Mouse (Mus musculus): ENCODE measurements at regions not wholly inside any gene's neighbourhood (a gene's known extent, or its start where the extent isn't known, plus 50 kb on each side); places are given as distances from the start of the nearest gene placed in this dataset.

DNA sequence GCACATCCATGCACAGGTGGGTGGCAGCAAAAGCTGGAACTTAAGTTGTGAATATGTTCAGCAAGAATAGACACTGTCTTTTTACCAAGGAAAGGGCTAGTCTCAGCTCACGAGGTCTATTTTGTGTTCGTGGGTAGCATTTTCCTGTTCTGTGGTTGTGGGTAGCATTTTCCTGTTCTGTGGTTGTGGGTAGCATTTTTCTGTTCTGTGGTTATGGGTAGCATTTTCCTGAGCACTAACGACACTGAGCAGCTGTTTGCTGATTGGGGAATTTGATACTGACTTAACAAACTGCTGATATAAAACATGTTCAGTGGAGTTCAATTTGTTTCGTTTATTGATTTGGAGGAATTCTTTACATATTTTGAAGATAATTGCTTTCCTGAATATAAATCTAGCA lies 837.8 kb upstream of the Vwc2 start:
- no peak for DNase-seq (ENCODE audit: low read depth, low spot score)

DNA sequence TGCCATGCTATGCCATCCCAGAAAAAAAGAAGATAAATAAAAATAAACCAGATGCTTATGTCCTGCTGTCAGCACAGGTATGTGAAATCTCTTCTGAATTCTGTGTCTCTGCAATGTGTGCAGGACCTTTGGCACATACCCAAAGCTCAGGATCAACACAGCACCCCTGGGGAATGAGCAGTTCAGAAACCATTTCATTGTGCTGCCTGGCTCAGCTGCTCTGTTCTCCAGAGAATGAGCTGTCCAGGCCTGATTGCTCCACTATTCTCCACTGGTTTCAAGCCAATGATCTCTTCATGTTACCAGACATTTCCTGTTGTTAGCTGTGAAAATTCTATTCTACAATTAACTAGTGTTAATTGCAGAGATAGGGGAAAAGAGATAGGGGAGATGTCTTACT lies 830.5 kb upstream of the Vwc2 start:
- DNase-seq (ENCODE audit: low read depth, low spot score) = no peak

DNA sequence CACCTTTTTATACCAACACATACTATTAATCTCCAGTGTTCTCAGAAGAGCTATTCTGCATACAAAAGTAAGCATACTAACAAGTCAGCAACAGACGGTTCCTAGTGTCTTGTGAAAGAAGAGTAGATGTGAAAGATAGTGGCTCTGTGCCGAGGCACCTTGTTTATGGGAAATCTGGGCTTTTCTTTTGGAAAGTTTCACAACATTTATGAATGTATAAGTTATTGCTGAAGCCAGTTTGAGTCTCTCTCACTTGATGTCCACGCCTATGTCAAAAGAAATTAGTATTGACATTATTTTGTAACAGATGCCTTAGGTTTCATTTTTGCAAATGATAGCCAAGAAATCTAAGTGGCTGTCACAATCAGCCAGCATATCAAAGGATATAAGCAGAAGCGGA lies 822.0 kb upstream of the Vwc2 start:
- DNase-seq (ENCODE audit: low read depth, low spot score) = no peak

DNA sequence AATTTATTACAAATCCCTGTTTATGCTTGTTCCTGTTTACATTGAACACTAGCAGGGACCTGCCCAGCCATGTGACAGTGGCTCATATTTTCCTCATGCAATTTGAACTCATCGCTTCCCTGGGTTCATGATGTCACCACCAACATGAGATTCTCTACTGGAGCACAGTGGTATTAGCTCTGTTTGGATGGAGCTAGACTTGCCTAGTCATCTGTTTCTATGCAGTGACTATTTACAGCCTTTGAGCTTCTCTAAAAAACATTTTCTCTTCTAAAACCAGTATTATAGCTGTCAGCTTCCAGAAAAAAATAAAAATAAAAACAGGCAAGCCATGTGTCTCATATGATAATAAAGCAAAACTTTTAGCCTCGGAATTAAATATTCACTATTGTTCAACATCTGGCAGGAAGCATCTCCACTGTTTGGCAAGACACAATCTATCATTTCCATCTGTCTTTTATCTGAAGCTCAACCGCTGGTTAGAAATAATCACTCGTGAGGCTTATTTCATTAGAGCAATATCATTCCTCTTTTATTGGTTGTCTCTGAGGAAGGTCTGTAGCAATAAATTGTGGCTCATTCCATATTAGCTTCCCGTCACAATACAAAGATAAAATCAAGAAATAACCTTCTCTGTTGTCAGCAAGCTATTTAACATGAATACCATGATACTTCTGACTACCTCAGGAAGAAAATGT lies 804.9 kb upstream of the Vwc2 start:
- no peak for DNase-seq (ENCODE audit: low read depth, low spot score)

DNA sequence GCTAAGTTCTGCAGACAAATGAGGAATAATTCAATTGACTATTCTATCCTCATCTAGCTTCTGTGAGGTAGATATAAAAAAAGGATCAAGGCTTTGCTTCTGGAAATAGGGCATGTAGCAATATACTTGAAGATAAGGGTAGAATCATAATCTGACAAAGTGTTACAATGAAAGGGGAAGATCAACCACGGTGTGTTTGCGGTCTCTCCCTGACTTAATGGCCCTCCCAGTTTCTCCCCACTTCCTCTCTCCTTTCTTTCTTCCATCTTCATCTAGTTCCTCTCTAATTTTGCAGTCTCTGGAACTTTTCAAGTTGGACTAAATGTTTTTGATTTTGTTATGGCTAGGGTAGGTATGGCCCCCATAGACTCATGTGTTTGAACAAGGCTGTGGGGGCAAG lies 796.6 kb upstream of the Vwc2 start:
- DNase-seq (ENCODE audit: low read depth, low spot score) = no peak

DNA sequence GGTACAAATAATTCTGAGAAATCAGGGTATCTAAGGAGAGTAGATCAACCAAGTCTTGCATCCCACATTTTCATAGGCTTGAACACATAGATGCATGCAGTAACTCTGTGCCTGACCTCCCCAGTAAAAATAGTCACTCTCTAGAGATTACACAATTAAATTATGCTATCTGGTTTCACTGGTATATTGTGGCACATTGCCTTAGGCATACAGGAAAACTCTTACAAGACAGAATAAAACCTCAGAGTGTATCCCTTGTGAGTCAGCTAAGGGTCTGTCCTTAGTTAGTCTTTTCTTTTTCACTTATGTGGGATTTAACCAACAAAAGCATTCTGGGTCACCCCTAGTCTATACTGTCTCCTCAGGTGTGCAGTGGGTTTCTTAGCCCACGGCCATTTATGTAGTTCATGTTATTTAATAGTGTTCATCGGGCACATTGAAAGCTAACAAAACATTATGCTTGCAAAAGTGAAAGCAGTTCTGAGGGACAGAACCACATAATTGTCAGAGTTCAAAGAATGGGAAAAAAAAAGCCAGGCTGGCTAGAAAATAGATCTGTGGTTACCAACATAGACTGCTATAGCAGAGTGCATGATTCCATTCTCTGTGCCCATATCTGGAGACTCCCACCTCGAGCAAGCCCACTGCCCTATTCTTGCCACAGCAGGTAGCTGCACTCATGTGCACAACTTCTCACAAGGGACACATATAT lies 795.8 kb upstream of the Vwc2 start:
- no peak for DNase-seq (ENCODE audit: low read depth, low spot score)

DNA sequence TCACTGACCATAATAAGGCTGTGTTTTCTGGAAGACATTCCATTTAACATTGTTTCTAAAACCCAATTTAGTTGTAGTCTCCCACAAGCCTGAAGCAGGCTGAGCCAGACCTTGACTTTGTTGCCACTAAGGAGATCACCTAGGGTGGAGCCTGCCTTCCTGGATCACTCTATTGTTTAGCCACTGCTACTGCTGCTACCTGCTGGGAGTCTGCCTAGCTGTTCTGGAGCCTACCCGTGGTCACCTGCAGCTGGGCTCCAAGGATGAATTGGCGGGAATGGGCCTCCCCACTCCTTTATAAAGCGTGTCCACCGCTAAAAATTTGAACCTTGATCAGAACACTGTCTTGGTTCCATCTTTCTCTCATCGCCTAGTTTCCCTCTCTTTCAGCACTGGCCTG lies 783.8 kb upstream of the Vwc2 start:
- DNase-seq (ENCODE audit: low read depth, low spot score) = peak; percentile 58

DNA sequence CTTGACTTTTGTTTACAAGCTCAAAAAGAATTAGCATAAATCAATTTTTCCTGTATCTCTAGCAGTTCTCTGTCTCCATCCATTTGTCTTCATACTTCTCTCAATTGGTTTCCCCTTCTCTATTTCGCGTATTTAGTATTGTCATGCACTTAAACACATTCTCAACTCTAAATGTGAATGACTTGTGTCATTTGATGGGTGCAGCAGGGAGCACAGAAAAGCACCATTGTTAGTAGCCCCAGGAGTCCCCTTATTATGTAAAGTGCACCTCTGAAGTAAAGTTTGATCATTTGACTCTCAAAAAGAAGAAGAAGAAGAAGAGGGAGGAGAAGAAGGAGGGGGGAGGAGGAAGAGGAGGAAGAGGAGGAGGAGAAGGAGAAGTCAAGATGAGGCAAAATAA lies 776.2 kb upstream of the Vwc2 start:
- DNase-seq (ENCODE audit: low read depth, low spot score) = peak; percentile 76

DNA sequence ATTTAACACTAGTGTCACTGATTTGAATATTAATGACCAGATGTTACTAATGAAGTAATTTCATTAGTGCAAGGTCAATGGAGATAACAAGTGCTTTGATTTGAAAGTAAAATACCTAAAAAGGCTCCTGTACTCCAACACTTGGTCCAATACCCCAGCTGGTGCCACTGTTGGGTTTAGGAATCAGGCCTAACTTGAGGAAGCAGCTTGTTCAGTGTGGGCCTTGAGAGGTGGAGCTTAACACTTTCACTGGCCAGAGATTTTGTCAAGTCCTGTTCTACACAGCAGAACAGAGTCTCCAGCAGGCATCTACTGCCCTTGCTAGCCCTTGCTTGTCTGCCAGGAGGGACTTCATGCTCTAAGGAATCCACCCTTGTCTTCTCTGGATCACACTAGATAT lies 741.7 kb upstream of the Vwc2 start:
- DNase-seq (ENCODE audit: low read depth, low spot score) = no peak
